Mouse (Mus musculus): ENCODE measurements at regions not wholly inside any gene's neighbourhood (a gene's known extent, or its start where the extent isn't known, plus 50 kb on each side); places are given as distances from the start of the nearest gene placed in this dataset.

GRCm38 (mm10) chr17:88336140-88336769 lies 104.3 kb upstream of the Foxn2 start:
- TF ChIP-seq GATA1 (IDR thresholded peaks at IDR 0.05; ENCODE audit: low read length) (no peak), TAL1 (IDR thresholded peaks at IDR 0.05; ENCODE audit: low read length) (no peak)
